Mouse (Mus musculus) cerebellum, adult 2 months (tissue): ENCODE data around the gene Ankrd61.

Experiments
- CTCF ChIP-seq: fragments of 200-500 bp; IDR thresholded peaks from 2 replicates; pipeline ENCODE4 v1.5.1; 2011; ENCODE audit warnings: low read depth, mild to moderate bottlenecking, control low read depth, low read length, moderate library complexity, borderline replicate concordance; ENCODE audit not compliant: insufficient read depth
- POLR2A ChIP-seq: fragments of 200-500 bp; IDR thresholded peaks from 2 replicates; pipeline ENCODE4 v1.6.1; 2011; ENCODE audit warnings: low read length, control low read depth, borderline replicate concordance; ENCODE audit not compliant: insufficient read depth

DNA sequence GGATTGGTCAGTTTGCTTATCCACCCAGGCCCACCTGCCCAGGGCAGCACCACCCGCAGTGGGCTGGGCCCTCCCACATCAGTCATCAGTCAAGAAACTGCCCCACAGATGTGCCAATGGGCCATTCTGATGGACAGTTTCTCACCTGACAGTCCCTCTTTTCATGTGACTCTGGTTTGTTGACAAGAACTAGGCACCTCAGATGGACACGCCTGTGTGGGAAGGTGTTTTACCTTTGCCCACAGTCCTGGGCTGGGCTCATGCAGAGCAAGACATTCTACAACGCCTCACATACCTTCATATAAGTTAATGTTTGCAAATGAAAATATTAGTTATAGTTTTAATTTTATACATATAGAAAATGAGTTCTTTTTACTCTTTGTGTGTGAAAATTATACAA, 20.6 kb upstream of the Ankrd61 start:
- TF ChIP-seq CTCF = no peak
- no peak for TF ChIP-seq POLR2A
